Mouse (Mus musculus) CH12.LX (cell line): ENCODE results near the gene Ptgfr. TPM values are rescaled to one million over a fixed set of nuclear protein-coding genes. Genes with fewer than 3 reads are reported as not detected.
A peak's percentile ranks its signal among the peaks of the same experiment; 100 is the strongest.

ENCODE experiments used
- DNase-seq: peaks from one replicate; pipeline ENCODE4 v3.0.0-alpha.2; 2013; ENCODE audit errors: extremely low read depth
- H3K27ac ChIP-seq: 2 replicates; pipeline ENCODE4 v1.5.1; 2012; ENCODE audit warnings: low read depth, mild to moderate bottlenecking, control low read depth, moderate library complexity; ENCODE audit not compliant: insufficient read depth
- H3K27me3 ChIP-seq: replicated peaks from 2 replicates; pipeline ENCODE3; 2012; ENCODE audit warnings: inconsistent platforms
- H3K36me3 ChIP-seq, 2 experiments: replicated peaks in 1 of 2; 2 replicates each; pipeline versions ENCODE3 to v1.6.1; 2012; ENCODE audit warnings: inconsistent platforms in 1 of 2, low read length in 1 of 2, mild to moderate bottlenecking in 1 of 2, mixed read lengths in 1 of 2, moderate library complexity in 1 of 2; ENCODE audit not compliant: control insufficient read depth in 1 of 2, insufficient read depth in 1 of 2
- H3K4me1 ChIP-seq, 2 experiments: 2 replicates each; pipeline ENCODE4 v1.6.1; 2012; ENCODE audit warnings: inconsistent platforms in 1 of 2, moderate library complexity in 1 of 2; ENCODE audit not compliant: insufficient read depth in 2 of 2, control insufficient read depth in 1 of 2
- H3K4me2 ChIP-seq: 2 replicates; pipeline ENCODE4 v1.6.1; 2012; ENCODE audit warnings: low read depth, mild to moderate bottlenecking, control low read depth; ENCODE audit not compliant: poor library complexity, insufficient read depth, severe bottlenecking
- H3K4me3 ChIP-seq, 3 experiments: fragments of 150-350 bp in 1 of 3; sonication (generic) in 1 of 3; replicated peaks in 1 of 3; 2 replicates each; pipeline versions ENCODE3 to v1.5.1; 2011 to 2012; ENCODE audit warnings: low read depth in 2 of 3, low read length in 2 of 3, mild to moderate bottlenecking in 2 of 3, moderate library complexity in 2 of 3, control low read depth in 1 of 3, improper control_type of control experiment in 1 of 3, inconsistent platforms in 1 of 3, mixed read lengths in 1 of 3; ENCODE audit not compliant: poor library complexity in 1 of 3
- H3K79me2 ChIP-seq: replicated peaks from 2 replicates; pipeline ENCODE4 v1.6.1; 2012; ENCODE audit warnings: mild to moderate bottlenecking, moderate library complexity; ENCODE audit not compliant: control insufficient read depth, poor library complexity, insufficient read depth, severe bottlenecking; ENCODE audit errors: extremely low read depth
- H3K9ac ChIP-seq: 2 replicates; pipeline ENCODE4 v1.6.1; 2012; ENCODE audit warnings: low read depth, mild to moderate bottlenecking, control low read depth, moderate library complexity; ENCODE audit not compliant: insufficient read depth
- H3K9me3 ChIP-seq: replicated peaks from 2 replicates; pipeline ENCODE3; 2012; ENCODE audit warnings: low read length, inconsistent platforms, mixed read lengths
- BHLHE40 ChIP-seq: IDR thresholded peaks from 2 replicates; pipeline ENCODE4 v1.6.1; 2011; ENCODE audit warnings: mild to moderate bottlenecking, low read depth, low read length, improper control_type of control experiment
- CHD1 ChIP-seq: IDR thresholded peaks from 2 replicates; pipeline ENCODE4 v1.6.1; 2012; ENCODE audit warnings: low read depth, low read length, improper control_type of control experiment, inconsistent platforms
- CTCF ChIP-seq, 2 experiments: IDR thresholded peaks in 1 of 2; conservative IDR thresholded peaks in 1 of 2; 2 replicates each; pipeline ENCODE4 v1.5.1; 2011 to 2012; ENCODE audit warnings: low read depth in 2 of 2, low read length in 2 of 2, improper control_type of control experiment in 1 of 2, inconsistent platforms in 1 of 2, mild to moderate bottlenecking in 1 of 2, moderate library complexity in 1 of 2
- EP300 ChIP-seq: IDR thresholded peaks from 2 replicates; pipeline ENCODE4 v1.6.1; 2011; ENCODE audit warnings: low read length, improper control_type of control experiment
- ETS1 ChIP-seq: conservative IDR thresholded peaks from 2 replicates; pipeline ENCODE4 v1.6.1; 2012; ENCODE audit warnings: low read depth, mild to moderate bottlenecking, inconsistent platforms, low read length, improper control_type of control experiment, moderate library complexity
- GABPA ChIP-seq: IDR thresholded peaks from 2 replicates; pipeline ENCODE4 v1.6.1; 2012; ENCODE audit warnings: low read depth, low read length, improper control_type of control experiment, inconsistent platforms; ENCODE audit not compliant: insufficient replicate concordance
- HCFC1 ChIP-seq: IDR thresholded peaks from 2 replicates; pipeline ENCODE4 v1.6.1; 2012; ENCODE audit warnings: low read depth, mild to moderate bottlenecking, inconsistent platforms, low read length, improper control_type of control experiment
- JUND ChIP-seq: conservative IDR thresholded peaks from 2 replicates; pipeline ENCODE4 v1.6.1; 2011; ENCODE audit warnings: low read depth, low read length, improper control_type of control experiment
- MAZ ChIP-seq: IDR thresholded peaks from 2 replicates; pipeline ENCODE4 v1.6.1; 2012; ENCODE audit warnings: low read depth, mild to moderate bottlenecking, inconsistent platforms, low read length, improper control_type of control experiment, moderate library complexity
- MEF2A ChIP-seq: IDR thresholded peaks from 2 replicates; pipeline ENCODE4 v1.6.1; 2014; ENCODE audit warnings: low read depth, mild to moderate bottlenecking, inconsistent platforms, low read length, improper control_type of control experiment, borderline replicate concordance
- NRF1 ChIP-seq: IDR thresholded peaks from 2 replicates; pipeline ENCODE4 v1.6.1; 2014; ENCODE audit warnings: low read depth, mild to moderate bottlenecking, inconsistent platforms, low read length, improper control_type of control experiment, moderate library complexity
- PAX5 ChIP-seq: IDR thresholded peaks from 2 replicates; pipeline ENCODE4 v1.6.1; 2012; ENCODE audit warnings: low read length, inconsistent platforms, mixed read lengths
- POLR2AphosphoS2 ChIP-seq: IDR thresholded peaks from 2 replicates; pipeline ENCODE4 v1.6.1; 2011; ENCODE audit warnings: low read depth, low read length, improper control_type of control experiment
- RAD21 ChIP-seq: IDR thresholded peaks from 2 replicates; pipeline ENCODE4 v1.6.1; 2011; ENCODE audit warnings: low read depth, mild to moderate bottlenecking, low read length, improper control_type of control experiment, moderate library complexity
- RCOR1 ChIP-seq: conservative IDR thresholded peaks from 2 replicates; pipeline ENCODE4 v1.6.1; 2012; ENCODE audit warnings: low read depth, mild to moderate bottlenecking, inconsistent platforms, low read length, improper control_type of control experiment
- SIN3A ChIP-seq: IDR thresholded peaks from 2 replicates; pipeline ENCODE4 v1.6.1; 2012; ENCODE audit warnings: low read length, improper control_type of control experiment, inconsistent platforms
- SMC3 ChIP-seq: IDR thresholded peaks from 2 replicates; pipeline ENCODE4 v1.6.1; 2011; ENCODE audit warnings: low read depth, low read length, improper control_type of control experiment
- TBP ChIP-seq: conservative IDR thresholded peaks from 2 replicates; pipeline ENCODE4 v1.6.1; 2011; ENCODE audit warnings: low read depth, low read length, improper control_type of control experiment
- TCF12 ChIP-seq: IDR thresholded peaks from 2 replicates; pipeline ENCODE4 v1.6.1; 2014; ENCODE audit warnings: low read depth, mild to moderate bottlenecking, inconsistent platforms, low read length, improper control_type of control experiment
- UBTF ChIP-seq: IDR thresholded peaks from 2 replicates; pipeline ENCODE4 v1.6.1; 2012; ENCODE audit warnings: low read depth, mild to moderate bottlenecking, inconsistent platforms, low read length, improper control_type of control experiment, moderate library complexity
- USF2 ChIP-seq: conservative IDR thresholded peaks from 2 replicates; pipeline ENCODE4 v1.6.1; 2011; ENCODE audit warnings: low read depth, low read length, improper control_type of control experiment
- ZC3H11A ChIP-seq: IDR thresholded peaks from 2 replicates; pipeline ENCODE4 v1.6.1; 2012; ENCODE audit warnings: low read depth, mild to moderate bottlenecking, inconsistent platforms, low read length, improper control_type of control experiment
- ZMIZ1 ChIP-seq: IDR thresholded peaks from 2 replicates; pipeline ENCODE4 v1.6.1; 2012; ENCODE audit warnings: low read depth, mild to moderate bottlenecking, inconsistent platforms, low read length, improper control_type of control experiment
- dilution Hi-C: fragments of 300-500 bp; cut with MboI; formaldehyde crosslinking; loops from 2 replicates; pipeline ENCODE4 v1.14.3; 2020; ENCODE audit warnings: low sequenced_read_pairs; ENCODE audit not compliant: extremely low pct_unique_long_range_greater_than_20kb, extremely low pct_ligation_motif_present
- in situ Hi-C: fragments of 300-500 bp; cut with MboI; formaldehyde crosslinking; loops from 3 replicates; pipeline ENCODE4 v1.14.3; 2019; ENCODE audit warnings: low sequenced_read_pairs, low pct_ligation_motif_present, low pct_unique_long_range_greater_than_20kb, mixed read lengths
- polyA plus RNA-seq: library from polyadenylated mRNA; unstranded; fragments of >175 nt; gene quantifications from 2 replicates; pipeline ENCODE4 v1.2.1, GENCODE M21; 2012; ENCODE audit warnings: low read depth; ENCODE audit not compliant: insufficient read length
- total RNA-seq, 2 experiments: library from RNA; depleted of rRNA; stranded (reverse); fragments of 300-350 nt in 1 of 2; fragments of >200 nt in 1 of 2; gene quantifications; 2 replicates each; pipeline ENCODE4 v1.2.3; 2012 to 2014

Ptgfr gene
- total and polyA plus RNA-seq, 3 experiments, result not detected

GRCm38 (mm10) chr3:151775089-151775488 lies 62.3 kb downstream of the Ptgfr start:
- dilution Hi-C loops, result no loop called here
- H3K4me3 ChIP-seq, result no peak overlapping the region
- no peaks in the 10 kb centered on the region for H3K27me3 ChIP-seq
- H3K36me3 ChIP-seq, result no peaks in the 10 kb centered on the region
- in situ Hi-C loops, result loop anchor here (10.0 kb wide), 2 partner anchors 50 to 320 kb away; no protein-coding TSS in a partner anchor
- no peak overlapping the region for H3K4me2 ChIP-seq
- H3K9me3 ChIP-seq, result no peaks in the 10 kb centered on the region
- no peaks in the 10 kb centered on the region for H3K4me1 ChIP-seq
- DNase-seq, result peak; percentile 43
- no peak overlapping the region for H3K27ac ChIP-seq
- TF ChIP-seq ZMIZ1 (no peak), JUND (no peak), POLR2AphosphoS2 (no peak), TBP (no peak), TCF12 (no peak), USF2 (no peak), RAD21 (peak; percentile 82), CTCF (conservative IDR thresholded peaks at IDR 0.05 in 1 of 2, IDR thresholded peaks at IDR 0.05 in 1 of 2; ENCODE audit: low read depth in 2 of 2, low read length in 2 of 2) (peak; percentile 61 to 84; a peak in 3 of 4 replicates), ZC3H11A (peak; percentile 24; the same call in 1 of the 2 replicates), SMC3 (peak; percentile 82)
- TF ChIP-seq, all 38 proteins: peak for 4
- H3K9ac ChIP-seq, result no peak overlapping the region
- H3K79me2 ChIP-seq, result no peaks in the 10 kb centered on the region

GRCm38 (mm10) chr3:151771074-151771473 lies 66.4 kb downstream of the Ptgfr start:
- dilution Hi-C loops, result no loop called here
- Histone ChIP-seq H3K4me1 (no peaks in the 10 kb centered on the region), H3K36me3 (no peaks in the 10 kb centered on the region), H3K9me3 (no peaks in the 10 kb centered on the region), H3K79me2 (no peaks in the 10 kb centered on the region), H3K27ac (no peak overlapping the region), H3K9ac (no peak overlapping the region), H3K4me2 (no peak overlapping the region), H3K4me3 (no peak overlapping the region), H3K27me3 (no peaks in the 10 kb centered on the region)
- in situ Hi-C loops, result loop anchor here (10.0 kb wide), 2 partner anchors 46 to 324 kb away; no protein-coding TSS in a partner anchor
- TF ChIP-seq HCFC1 (no peak), TBP (no peak), RCOR1 (no peak), EP300 (no peak), USF2 (no peak), CHD1 (no peak), CTCF (conservative IDR thresholded peaks at IDR 0.05 in 1 of 2, IDR thresholded peaks at IDR 0.05 in 1 of 2; ENCODE audit: low read depth in 2 of 2, low read length in 2 of 2) (peak; percentile 91 to 95), RAD21 (peak; percentile 75), BHLHE40 (no peak), JUND (no peak), GABPA (no peak), SMC3 (peak; percentile 95), PAX5 (no peak), MEF2A (no peak), ETS1 (no peak), SIN3A (no peak), NRF1 (no peak), MAZ (no peak), UBTF (no peak)
- peak; percentile 90 for DNase-seq
